Mouse (Mus musculus) megakaryocyte progenitor cell, adult 5-6 weeks (primary cell): ENCODE measurements around the gene Fus. TPM values are rescaled to one million over a fixed set of nuclear protein-coding genes. Genes with fewer than 3 reads are reported as not detected.
A peak's percentile ranks its signal among the peaks of the same experiment; 100 is the strongest.
"Not testable (repeated sequence)": the region's sequence is repeated elsewhere in the genome, so short reads cannot be mapped to it uniquely, and the experiment has no call there.

Source experiments
- ATAC-seq: replicated peaks from 2 replicates; pipeline ENCODE4 v1.8.0; 2016; ENCODE audit warnings: mild to moderate bottlenecking, moderate TSS enrichment, inconsistent platforms; ENCODE audit not compliant: poor library complexity
- total RNA-seq, 2 experiments: library from RNA; stranded (forward) in 1 of 2; stranded (reverse) in 1 of 2; fragments of 157-497, 149-512 nt in 1 of 2; fragments of 200-1000 nt in 1 of 2; gene quantifications; 2 replicates each; pipeline versions ENCODE4 v1.2.3 to v1.2.4; 2015 to 2017

Gene Fus
- total RNA-seq, 2 experiments from 2014 or later = 27.2 to 180 TPM

DNA sequence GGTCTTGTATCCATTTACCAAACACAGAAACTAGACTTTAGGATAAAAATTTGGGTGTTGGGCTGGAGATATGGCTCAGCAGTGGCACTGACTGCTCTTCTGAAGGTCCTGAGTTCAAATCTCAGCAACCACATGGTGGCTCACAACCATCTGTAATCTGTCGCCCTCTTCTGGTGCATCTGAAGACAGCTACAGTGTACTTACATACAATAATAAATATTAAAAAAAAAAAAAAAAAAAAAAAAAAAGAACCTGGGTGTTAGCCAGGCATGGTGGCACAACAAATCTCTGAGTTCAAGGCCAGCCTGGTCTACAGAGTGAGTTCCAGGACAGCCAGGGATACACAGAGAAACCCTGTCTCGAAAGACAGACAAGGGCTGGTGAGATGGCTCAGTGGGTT lies 25.2 kb upstream of the Fus start:
- ATAC-seq = not testable (repeated sequence)

DNA sequence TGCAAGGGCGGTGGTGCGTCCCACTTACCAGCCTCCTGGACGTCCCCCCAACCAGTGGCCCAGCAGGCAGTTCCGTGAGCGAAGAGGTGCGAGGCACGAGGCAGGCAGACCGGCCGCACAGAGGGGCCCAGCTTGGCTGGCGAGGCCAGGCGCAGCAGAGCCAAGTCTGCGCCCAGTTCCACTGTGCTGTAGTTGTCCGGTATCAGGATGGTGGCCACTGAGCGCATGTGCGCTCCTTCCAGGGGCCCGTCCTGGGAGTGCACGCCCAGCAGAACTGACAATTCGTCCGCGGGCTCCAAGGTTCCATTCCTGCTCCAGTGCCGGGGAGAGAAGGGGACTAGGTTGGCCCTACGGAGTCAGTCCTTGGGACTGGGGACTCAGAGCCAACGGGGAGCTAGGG lies 22.6 kb upstream of the Fus start:
- ATAC-seq = no peak

DNA sequence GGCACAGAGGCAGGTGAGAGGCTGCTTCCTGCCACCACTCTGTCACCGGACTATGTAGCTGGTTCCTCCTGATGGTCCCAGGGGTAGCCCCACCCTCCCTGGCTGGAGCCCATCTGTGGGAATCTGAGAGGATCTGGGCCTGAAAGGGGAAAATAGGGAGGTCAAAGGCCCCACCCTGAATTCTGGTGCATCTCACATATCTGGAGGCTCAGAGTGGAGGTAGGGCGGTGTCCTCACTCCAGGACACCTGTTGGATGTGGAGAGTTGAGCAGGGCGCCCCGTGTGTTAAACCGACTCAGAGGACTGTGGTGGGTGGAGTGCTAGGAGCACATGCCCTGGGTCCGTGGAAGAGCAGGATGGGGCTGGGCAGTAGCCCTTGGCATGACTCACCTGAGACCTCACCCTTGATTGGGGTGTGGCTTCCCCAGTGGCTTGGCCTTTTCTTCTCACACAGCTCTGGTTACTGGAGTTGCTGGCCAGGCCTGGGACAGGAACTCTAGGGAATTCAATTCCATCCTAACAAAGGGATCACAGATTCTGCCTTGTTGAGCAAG lies 20.7 kb upstream of the Fus start, which contains the start of gene Prss36:
Gene Prss36, minus strand, starts transcription at position 256 of the 554 bp plus-strand sequence.
- ATAC-seq = no peak

DNA sequence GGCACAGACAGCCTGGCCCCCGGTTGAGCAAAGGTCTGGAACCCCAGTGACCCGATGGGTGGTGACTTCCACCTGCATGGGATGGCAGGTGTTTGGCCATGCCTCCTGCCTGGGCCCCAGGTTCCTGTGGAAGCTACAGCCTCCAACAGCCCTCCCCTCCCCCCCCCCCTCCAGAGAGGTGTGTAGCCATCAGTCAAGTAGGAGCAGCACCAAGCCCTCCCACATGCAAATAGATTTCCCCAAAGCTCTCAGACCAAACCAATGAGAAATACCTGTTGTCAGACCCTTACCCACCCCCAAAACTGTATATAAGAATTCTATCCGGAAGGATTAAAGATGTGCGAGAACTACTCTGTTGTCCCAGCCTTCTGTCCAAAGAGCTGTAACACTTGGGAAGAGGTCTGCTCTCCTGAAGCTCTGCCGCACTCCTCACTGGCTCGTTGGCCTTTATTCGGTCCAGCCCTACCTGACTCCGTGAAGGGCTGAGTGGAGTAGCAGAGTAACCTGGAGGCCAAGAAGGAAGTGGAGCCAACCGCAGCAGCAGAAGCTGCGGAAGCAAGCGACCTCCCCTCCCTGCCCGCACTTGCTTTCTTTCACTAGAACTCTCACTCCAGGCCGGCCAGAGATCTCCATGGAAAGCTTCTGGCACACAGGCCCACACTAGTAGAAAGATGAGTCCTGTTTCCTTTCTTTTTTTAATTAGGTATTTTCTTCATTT lies 14.2 kb upstream of the Fus start:
- peak; percentile 68 for ATAC-seq

DNA sequence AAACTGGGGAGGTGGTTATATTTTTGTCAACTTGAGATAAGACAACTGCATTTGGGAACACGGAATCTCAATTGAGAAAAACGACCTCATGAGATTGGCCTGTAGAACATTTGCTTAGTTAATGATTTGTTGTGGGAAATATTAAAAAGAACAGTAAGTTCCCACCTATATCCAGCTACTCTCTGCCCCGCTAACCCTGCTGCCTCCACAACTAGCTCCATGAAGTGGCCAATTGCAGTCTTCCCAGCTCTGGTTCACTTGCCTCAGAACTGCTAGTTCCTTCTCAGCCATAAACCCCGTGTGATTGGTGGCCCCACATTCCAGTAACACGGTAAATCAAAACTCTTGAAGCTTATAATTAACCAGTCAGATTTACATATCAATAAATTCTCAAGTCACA lies 7.9 kb upstream of the Fus start:
- ATAC-seq = no peak

DNA sequence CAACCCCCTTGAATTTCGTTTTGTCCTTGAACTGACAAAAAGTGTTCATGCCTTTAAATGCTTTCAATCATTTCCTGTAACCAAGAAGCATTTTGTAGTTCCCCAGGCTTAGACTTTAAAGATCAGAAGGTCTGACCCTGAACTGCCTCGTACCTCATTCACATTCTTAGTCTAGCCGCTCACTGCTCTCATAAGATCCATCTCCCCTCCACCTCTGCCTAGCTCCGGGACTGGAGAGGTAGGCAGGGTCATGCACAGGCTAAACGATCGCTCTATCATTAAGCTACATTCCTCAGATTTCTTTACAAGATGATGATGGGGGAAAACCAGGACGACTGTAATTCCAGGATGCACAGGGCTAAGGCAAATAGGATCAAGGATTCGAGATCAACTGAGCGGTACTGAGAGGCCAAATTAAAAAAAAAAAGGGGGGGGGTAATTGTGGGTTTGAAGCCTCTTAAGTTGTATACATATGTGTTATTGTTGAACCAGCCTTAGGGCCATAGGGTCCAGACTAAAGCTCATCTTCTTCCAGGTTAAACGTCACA lies 812 bp upstream of the Fus start:
- no peak for ATAC-seq

DNA sequence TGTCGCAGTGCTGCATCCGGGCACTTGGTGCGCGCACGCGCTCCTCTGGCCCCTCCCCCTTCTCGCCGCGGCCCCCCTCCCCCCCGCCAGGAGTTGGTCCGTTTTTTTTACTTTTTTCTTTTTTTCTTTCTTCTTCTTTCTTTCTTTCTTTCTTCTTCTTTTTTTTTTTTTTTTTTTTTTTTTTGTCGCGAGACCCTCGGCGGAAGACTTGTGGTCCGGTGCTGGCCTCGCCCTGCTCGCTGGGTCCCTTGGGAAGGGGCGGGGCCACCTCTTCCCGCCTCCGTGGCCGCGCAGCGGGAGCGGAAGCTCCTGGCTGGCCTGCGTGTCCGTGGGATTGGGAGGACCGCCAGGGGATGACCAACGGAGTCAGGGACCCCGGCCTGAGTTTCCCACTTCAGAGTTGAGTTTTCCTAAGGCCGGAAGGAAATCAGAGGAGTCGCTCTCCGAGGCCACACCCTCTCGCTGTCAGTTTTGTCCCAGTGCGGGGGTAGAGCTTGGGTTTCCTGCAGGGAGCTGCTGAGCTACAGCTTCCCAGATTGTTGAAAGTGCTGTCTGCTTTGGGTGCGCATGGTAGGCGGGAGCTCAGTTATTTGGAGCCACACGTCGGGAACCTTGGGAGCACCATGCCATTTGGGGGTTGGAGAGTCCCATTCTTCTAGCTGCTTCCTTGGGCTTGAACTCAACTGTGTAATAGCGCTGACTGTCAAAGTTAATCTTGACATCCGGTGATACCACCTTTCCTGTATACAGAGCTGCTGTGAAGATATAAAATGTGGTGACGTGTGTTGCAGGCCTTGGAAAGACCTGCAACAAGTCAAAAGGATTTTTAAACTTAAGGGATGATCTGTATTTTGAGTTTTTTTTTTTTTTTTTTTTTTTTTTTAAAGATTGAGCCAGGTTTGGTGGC lies 918 bp downstream of the Fus start:
- peak; percentile 30 for ATAC-seq

DNA sequence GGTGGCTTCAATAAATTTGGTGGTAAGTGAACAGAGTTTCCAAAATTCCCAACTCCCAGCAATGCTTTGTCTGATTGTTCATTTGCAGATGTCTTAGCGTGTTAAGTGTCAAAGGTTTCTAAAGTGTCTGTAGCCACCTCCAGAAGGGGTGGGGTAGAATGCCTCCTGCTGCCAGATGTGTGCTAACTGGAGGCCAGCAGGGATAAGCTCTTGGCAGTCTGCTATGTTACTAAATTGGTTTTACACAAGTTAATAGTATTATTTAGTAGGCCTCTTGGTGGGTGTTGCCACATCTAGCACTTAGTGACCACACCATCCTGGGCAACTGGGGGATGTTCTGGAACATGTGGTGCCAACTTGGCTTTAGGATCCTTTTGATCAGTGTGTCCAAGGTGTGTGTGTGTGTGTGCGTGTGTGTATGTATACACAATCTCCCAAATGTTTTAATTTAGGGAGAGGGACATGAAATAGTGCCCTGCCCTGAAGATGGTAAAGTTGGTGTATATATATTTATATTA lies 7.2 kb downstream of the Fus start:
- ATAC-seq = 0 out of 2 replicates have a peak, but pooled peaks have one; percentile 20

DNA sequence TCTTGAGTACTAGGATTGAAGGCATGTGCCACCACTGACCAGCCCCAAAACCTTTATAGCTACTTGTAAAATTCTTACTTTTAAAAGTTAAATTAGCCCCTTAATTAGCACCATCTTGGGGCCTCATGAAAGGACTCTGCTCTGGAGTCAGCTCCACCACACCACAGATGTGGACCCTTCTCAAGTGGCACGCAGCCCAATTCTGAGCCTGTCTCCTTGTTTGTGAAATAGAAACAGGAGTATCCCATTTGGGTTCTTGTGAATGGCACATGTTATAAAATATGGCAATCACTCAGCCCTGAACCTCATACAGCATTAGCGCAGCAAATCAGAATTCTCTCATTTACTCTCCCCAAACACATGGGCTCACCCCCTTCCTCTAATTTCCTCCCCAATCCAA lies 11.6 kb downstream of the Fus start:
- no peak for ATAC-seq

DNA sequence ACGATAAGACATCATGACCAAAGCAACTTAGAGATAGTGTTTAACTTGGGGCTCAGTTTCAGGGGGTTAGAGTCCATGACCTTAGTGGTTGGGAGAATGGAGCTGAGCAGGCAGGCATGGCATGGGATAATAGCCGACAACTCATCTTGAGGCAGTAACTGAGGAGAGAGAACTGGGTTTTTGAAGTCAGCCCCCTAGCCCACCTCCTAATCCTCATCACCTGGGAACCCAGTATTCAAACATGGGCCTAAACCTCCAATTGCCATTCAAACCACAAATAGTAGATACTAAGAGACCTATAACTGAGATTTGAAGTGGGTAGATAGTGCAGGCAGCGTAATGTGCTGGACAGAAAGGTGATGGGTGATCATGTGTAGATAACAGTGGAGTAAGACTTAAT lies 13.3 kb downstream of the Fus start:
- no peak for ATAC-seq

DNA sequence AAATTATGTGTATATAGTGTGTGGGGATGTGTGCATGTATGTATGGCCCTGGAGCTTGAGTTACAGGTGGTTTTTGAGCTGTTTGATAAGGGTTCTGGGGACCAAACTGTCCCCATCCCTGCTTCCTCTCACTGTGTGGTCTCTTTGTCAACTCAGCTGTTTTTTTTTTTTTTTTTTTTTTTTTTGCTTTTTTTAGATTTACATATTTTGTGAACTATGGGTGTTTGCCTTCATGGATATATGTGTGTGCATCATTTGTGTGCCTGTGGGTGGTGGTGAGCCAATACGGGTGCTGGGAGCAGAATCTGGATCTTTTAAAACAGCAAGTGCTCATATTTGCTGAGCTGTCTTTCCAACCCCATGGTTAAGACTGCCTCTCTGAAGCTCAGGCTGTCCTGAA lies 21.6 kb downstream of the Fus start:
- no peak for ATAC-seq

DNA sequence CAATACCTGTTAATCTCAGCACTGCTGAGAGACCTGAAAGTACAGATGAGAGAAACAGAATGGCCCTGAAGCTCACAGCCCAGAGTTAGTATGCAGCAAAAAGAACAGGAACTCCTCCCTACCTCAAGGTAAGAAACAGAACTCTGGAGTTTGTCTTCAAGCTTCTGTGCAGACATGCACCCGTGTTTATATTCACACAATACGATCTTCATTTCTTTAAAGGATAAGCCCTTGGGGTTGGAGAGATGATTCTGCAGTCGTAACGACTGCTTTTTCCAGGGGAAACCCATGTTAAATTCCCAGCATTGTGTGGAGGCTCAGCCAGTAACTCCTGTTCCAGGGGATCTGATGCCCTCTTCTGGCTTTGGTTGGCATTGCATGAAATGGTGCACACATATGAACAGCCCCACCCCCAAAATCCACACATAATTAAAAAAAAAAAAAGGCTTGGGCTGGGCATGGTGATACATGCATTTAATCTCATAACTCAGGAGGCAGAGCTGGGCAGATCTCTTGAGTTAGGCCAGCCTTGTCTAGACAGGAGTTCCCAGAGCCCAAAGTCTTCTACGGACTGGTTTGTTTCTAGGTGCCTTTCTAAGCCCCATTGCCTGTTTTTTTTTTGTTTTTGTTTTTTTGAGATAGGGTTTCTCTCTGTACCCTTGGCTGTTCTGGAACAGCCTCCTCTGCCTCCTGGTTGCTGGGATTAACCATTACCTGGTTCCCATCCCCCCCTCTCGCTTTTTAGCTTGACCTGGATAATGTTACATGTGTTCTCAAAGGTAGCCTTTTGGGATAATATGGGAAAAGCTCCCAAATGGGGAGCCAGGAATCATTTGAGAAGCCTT lies 24.6 kb downstream of the Fus start:
- ATAC-seq = peak; percentile 68

DNA sequence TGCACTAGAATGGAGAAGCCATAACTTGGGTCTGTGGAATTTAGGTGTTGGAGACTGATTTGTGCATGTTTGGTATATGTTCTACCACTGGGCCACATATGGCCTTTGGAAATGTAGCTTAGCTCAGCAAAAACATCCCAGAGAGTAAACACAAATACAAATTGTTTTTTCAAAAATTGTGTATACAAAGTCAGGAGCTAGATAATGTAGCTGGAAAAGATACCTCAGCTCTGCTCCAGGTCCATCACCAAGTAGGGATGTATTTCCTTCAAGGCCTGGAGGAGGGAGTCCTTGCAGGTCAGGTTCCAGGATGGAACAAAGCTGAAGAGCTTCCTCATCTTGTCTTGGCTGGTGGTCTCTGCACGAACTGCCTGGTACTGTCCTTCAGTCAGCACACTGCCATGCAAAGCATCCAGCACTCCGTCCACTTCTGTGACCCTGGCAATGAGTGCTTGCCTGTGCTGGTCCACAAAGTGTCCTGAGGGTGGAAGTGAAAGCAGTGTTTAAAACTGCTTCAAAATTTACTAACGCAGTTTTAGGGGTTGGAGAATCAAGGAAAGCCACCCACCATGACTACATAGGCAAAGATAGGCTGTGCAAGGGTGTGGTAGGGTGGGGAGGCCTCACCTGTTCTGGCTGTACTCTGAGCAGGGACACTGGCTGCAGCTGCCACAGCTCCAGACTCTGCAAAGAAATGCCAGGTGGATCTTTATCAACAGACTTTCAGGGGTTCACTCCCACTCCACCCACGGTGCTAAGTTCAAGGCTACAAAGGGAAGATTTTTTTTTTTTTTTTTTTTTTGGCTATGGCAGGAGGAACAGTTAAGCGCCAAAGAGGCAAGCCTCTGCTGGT lies 25.5 kb downstream of the Fus start:
- peak; percentile 10 for ATAC-seq

DNA sequence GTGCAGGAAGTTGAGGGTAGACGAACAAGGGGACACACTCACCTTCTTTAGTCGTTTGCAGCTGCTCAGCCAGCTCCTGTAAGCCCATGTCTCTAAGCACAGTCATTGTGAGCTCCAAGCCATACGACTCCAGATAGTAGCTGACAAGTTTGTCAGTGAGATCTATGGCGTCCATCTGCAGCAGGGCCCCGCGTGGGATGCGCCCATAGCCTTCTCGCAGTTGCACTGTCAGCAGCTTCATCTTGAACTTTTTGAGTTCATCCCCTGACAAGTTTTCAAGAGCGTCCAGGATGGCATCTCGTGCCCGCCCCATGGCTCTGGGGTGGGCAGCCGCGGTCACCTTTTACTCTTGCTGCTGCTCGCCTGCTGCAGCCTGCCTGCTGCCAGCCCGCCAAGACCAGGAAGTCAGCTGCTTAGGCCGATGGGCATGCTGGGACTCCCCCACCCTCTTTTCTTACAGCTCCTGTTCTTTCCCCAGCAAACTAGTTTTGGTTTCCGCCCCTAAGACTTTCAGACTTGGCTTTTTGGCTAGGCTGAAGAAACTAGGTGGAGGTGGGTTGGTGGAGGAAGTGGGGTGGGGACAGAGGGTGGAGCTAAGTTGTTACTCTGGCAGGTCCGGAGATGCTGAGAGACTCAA lies 26.2 kb downstream of the Fus start, which contains the start of gene Pycard:
Gene Pycard, minus strand, starts transcription at position 527 of the 637 bp plus-strand sequence.
- peak; percentile 59 for ATAC-seq

DNA sequence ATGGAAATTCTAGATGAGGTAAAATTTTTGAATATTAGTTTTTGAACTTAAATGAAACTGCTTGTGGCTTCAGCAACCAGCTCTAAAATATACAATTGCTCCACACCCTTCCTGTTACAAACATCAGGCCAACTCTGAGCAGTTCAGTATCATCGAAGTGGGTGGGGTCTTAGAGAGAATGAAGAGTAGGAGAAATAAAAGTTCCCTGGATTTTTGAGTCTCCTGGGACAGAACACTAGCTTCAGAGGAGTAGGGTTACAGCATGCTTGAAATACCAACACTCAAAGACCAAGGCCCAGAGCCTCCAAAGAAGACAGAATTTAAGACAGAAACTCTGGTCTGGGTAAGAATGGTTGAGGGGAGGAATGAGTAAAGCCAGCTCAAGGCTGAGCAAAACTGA lies 32.2 kb downstream of the Fus start:
- no peak for ATAC-seq

DNA sequence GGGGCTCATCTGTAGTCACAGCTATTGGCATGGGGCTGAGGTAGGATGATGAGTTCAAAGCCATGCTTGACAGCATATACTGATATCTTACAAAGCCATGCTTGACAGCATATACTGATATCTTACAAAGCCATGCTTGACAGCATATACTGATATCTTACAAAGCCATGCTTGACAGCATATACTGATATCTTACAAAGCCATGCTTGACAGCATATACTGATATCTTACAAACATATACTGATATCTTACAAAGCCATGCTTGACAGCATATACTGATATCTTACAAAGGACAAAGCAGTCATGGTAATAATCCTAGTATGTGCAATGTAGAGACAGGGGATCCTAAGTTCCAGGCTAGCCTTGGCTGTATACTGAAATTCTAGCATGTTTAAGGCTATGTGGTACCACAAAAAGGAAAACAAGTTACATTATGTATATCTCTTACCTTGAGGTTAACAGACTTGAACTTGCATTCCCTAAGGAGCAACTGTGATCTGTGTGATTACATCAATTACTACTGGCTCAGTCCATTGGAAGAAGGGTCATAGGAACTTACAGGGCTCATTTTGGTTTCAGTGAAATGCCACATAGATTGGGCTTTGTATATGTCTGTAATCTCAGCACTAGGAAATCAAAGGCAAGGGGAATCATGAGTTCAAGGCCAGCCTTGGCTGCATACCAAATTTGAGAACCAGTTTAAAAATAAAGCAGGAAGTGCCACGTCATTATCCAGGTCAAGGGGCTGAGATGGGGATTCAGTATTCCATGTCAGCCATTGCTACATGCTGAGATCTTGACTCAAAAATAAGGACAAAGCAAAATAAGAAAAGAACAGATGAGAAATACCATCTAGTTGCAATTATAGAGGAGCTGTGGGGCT lies 33.1 kb downstream of the Fus start:
- ATAC-seq = no peak

DNA sequence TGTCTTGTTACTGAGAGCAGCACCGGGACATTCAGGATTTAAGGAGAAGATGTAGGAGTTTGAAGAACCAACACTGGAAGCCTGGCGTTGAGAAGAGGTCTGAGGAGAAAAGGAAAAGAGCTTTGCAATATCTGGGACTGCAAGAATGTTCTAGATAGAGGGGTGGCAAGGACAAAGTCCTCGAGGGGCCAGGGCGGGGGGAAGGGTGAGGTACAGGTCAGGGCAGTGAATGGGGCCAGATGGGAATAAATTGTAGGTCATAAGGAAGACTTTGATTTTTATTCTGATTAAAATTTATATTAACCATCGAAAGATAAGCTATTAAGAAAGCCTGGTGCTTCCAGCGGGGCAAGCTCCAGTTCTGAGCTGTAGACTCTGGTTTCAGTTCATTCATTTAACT lies 35.8 kb downstream of the Fus start:
- ATAC-seq = no peak

DNA sequence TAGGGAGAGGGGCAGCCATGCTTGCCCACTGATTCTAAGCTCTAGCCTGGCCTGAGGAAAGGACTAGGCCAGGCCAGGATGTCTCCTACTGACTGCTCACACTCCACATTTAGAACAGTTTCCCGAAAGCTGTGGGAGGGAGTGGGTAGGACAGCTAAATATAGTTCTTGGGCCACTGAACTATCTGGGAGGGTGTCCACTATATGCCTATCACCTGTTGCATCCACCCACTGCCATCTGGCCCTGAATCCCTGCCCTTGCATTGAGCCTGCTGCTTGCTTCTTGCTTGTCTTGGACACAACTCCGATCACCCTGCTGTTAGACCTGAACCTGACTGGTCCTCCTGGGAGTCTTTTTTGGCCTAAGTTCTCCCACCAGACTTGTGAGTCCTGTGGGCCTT lies 36.4 kb downstream of the Fus start, which contains the start of gene Trim72:
Gene Trim72, plus strand, starts transcription at position 262 of the 400 bp plus-strand sequence.
- ATAC-seq = no peak
